Mouse (Mus musculus) midbrain, embryonic 11.5 days (tissue): ENCODE results near the gene Nop9. TPM values are rescaled to one million over a fixed set of nuclear protein-coding genes. Genes with fewer than 3 reads are reported as not detected.
A peak's percentile ranks its signal among the peaks of the same experiment; 100 is the strongest.

ENCODE experiments used
- ATAC-seq: fragments of 200-750 bp; cut with Nextera tagmentation; 2 replicates; pipeline ENCODE4 v1.8.0; 2017; ENCODE audit warnings: moderate TSS enrichment, moderate library complexity; ENCODE audit not compliant: low FRiP score
- DNase-seq: peaks from one replicate; pipeline ENCODE4 v3.0.0; 2015; ENCODE audit warnings: low spot score; ENCODE audit errors: missing footprints
- H3K27ac ChIP-seq: fragments of 300-500 bp; sonication (generic); 2 replicates; pipeline ENCODE4 v1.5.1; 2014; ENCODE audit warnings: low read depth, low read length
- H3K27me3 ChIP-seq: fragments of 300-500 bp; sonication (generic); 2 replicates; pipeline ENCODE4 v1.6.1; 2014; ENCODE audit warnings: mild to moderate bottlenecking, low read length, moderate library complexity, mixed read lengths; ENCODE audit not compliant: control insufficient read depth, insufficient read depth
- H3K36me3 ChIP-seq: fragments of 300-500 bp; sonication (generic); 2 replicates; pipeline ENCODE4 v1.6.1; 2014; ENCODE audit warnings: mild to moderate bottlenecking, low read length, moderate library complexity, mixed read lengths; ENCODE audit not compliant: control insufficient read depth, insufficient read depth
- H3K4me1 ChIP-seq: fragments of 300-500 bp; sonication (generic); 2 replicates; pipeline ENCODE4 v1.6.1; 2014; ENCODE audit warnings: low read length; ENCODE audit not compliant: control insufficient read depth, insufficient read depth
- H3K4me2 ChIP-seq: fragments of 300-500 bp; sonication (generic); 2 replicates; pipeline ENCODE4 v1.6.1; 2014; ENCODE audit warnings: mild to moderate bottlenecking, moderate library complexity
- H3K4me3 ChIP-seq: fragments of 300-500 bp; sonication (generic); 2 replicates; pipeline ENCODE4 v1.5.1; 2014; ENCODE audit warnings: low read depth, low read length
- H3K9ac ChIP-seq: fragments of 300-500 bp; sonication (generic); 2 replicates; pipeline ENCODE4 v1.6.1; 2014; ENCODE audit warnings: low read length
- H3K9me3 ChIP-seq: fragments of 300-500 bp; sonication (generic); 2 replicates; pipeline ENCODE4 v1.6.1; 2016; ENCODE audit warnings: low read length; ENCODE audit not compliant: control insufficient read depth
- WGBS: fragments of 180-500 bp; shearing (Covaris S2); extraction: QIAGEN DNeasy Blood & Tissue Kit; methylation state at CpG from one replicate; pipeline ENCODE4 v1.1.7; 2014; 5-methylcytosine and 5-hydroxymethylcytosine counted together
- polyA plus RNA-seq: library from polyadenylated mRNA; unstranded; fragments of >200 nt; fragmentation: Nextera tagmentation; extraction: Ambion mirVana; gene quantifications from 2 replicates; pipeline ENCODE4 v1.2.1, GENCODE M21; 2014

The Nop9 gene
- polyA plus RNA-seq, 1 experiment from 2014 or later: 46.2 TPM

DNA sequence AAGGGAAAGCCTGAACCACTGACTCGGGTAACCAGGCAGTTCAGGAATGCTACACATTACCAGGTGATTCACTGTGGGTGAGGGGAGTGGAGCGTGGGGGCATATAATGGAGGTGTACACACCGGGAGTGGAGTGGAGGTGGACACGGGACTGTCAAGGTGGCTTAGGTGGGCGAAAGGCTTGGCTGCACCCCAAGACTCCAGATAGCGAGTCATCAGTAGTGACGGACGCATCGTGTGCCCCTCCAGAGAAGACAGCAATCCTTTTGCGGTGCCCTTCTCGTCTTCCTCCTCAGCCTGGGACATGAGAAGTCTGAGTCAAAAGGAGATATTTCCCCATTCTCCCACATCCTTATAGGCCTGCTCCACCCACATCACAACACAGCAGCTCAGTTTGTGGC is 32.3 kb downstream of the Nop9 start:
- Histone ChIP-seq H3K4me3 (no peak overlapping the region), H3K4me1 (no peaks in the 10 kb centered on the region), H3K9me3 (no peaks in the 10 kb centered on the region), H3K27me3 (peaks cover 15% of the 10 kb centered on the region), H3K27ac (no peak overlapping the region), H3K36me3 (no peaks in the 10 kb centered on the region), H3K4me2 (no peak overlapping the region), H3K9ac (no peak overlapping the region)
- WGBS: 90% methylated on average over 11 of the region's 11 CpGs
- DNase-seq (peak; percentile 14), ATAC-seq (no peak)

DNA sequence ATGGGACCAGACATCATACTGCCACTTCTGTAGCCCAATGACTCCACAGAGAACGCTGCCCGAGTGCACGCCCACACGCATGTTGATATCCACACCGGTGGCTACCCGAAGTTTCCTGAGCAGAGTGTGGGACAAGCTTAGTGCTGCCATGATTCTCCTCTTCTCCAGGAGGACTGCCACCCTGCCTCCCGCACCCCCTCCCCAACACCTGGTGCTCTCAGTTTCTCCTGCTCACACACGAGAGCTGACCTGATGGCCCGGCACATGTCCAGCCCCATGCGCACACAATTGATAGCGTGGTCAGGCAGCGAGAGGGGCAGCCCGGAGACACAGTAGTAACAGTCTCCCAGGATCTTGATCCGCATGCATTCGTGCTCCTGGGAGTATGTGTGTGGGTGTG is 33.2 kb downstream of the Nop9 start:
- 93% methylated on average over 15 of the region's 15 CpGs for WGBS
- Histone ChIP-seq H3K4me2 (no peak overlapping the region), H3K4me3 (no peak overlapping the region), H3K36me3 (no peaks in the 10 kb centered on the region), H3K27me3 (peaks cover 23% of the 10 kb centered on the region), H3K9me3 (no peaks in the 10 kb centered on the region), H3K4me1 (no peaks in the 10 kb centered on the region), H3K9ac (no peak overlapping the region), H3K27ac (no peak overlapping the region)
- no peak for ATAC-seq
- DNase-seq: peak; percentile 68

DNA sequence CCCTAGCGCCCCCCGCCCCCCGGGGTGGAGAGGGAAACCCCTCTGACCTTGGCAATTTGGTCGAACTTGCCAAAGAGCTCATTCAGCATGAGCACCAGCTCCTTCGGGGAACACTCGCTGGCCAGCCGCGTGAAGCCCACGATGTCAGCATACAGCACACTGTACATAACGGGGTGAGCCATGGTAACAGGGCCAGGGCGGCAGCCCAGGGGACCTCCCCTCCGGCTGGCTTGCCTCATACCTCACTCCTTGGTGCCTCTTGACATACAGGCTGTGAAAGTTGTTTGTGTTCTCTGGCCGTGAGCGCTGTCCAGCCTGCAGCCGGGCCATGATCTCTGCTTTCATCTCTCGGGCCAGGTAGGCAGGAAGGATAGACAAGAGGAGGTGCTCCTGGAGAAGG is 34.2 kb downstream of the Nop9 start:
- H3K36me3 ChIP-seq: no peaks in the 10 kb centered on the region
- H3K27ac ChIP-seq: no peak overlapping the region
- no peaks in the 10 kb centered on the region for H3K9me3 ChIP-seq
- DNase-seq: peak; percentile 0
- 68% methylated on average over 16 of the region's 16 CpGs for WGBS
- H3K4me2 ChIP-seq: no peak overlapping the region
- H3K4me1 ChIP-seq: no peaks in the 10 kb centered on the region; the same call in 1 of the 2 replicates
- H3K27me3 ChIP-seq: peaks cover 33% of the 10 kb centered on the region
- H3K4me3 ChIP-seq: no peak overlapping the region
- ATAC-seq: no peak
- no peak overlapping the region for H3K9ac ChIP-seq

DNA sequence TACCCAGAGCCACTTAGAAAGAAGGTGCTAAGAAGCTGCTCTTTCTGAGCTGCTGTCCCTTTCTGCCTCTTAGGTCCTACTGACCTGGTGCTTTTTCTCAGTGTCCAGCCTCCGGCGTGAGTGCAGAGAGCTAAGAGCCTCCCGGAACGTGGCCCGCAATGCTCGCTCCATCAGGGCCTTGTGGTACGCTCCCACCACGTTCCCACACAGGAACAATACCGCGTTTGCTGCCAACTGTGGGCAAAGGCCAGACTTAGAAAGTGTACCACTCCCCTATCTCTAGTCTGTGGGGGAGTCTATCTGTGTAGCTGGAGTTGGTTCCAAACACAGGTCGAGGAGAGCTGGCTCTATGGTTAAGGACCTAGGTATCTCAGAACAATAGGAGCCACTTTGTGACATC is 35.2 kb downstream of the Nop9 start:
- no peaks in the 10 kb centered on the region; the same call in 1 of the 2 replicates for H3K4me1 ChIP-seq
- no peak overlapping the region for H3K9ac ChIP-seq
- H3K27ac ChIP-seq: no peak overlapping the region
- H3K4me2 ChIP-seq: no peak overlapping the region
- DNase-seq (peak; percentile 28), ATAC-seq (no peak)
- H3K36me3 ChIP-seq: no peaks in the 10 kb centered on the region
- 82% methylated on average over 11 of the region's 11 CpGs for WGBS
- H3K9me3 ChIP-seq: no peaks in the 10 kb centered on the region
- H3K27me3 ChIP-seq: peaks cover 40% of the 10 kb centered on the region
- H3K4me3 ChIP-seq: no peak overlapping the region

GRCm38 (mm10) chr14:55781310-55781709 is 35.8 kb downstream of the Nop9 start:
- peak; percentile 95 for DNase-seq
- Histone ChIP-seq H3K4me2 (peak overlapping the region; percentile 30; the same call in 1 of the 2 replicates), H3K27ac (no peak overlapping the region), H3K9me3 (no peaks in the 10 kb centered on the region), H3K4me3 (no peak overlapping the region), H3K4me1 (no peaks in the 10 kb centered on the region; the same call in 1 of the 2 replicates), H3K27me3 (peaks cover 46% of the 10 kb centered on the region), H3K36me3 (no peaks in the 10 kb centered on the region), H3K9ac (no peak overlapping the region)
- 16% methylated on average over 14 of the region's 14 CpGs for WGBS
- peak; percentile 69; the same call in 1 of the 2 replicates for ATAC-seq

- H3K9ac ChIP-seq: no peak overlapping the region
- ATAC-seq: no peak
- no peak for DNase-seq
- 51% methylated on average over 9 of the region's 9 CpGs for WGBS
- H3K36me3 ChIP-seq: no peaks in the 10 kb centered on the region
- no peaks in the 10 kb centered on the region; the same call in 1 of the 2 replicates for H3K4me1 ChIP-seq
- no peak overlapping the region for H3K4me2 ChIP-seq
- no peak overlapping the region for H3K4me3 ChIP-seq
- peaks cover 51% of the 10 kb centered on the region for H3K27me3 ChIP-seq
- no peak overlapping the region for H3K27ac ChIP-seq
- no peaks in the 10 kb centered on the region for H3K9me3 ChIP-seq
Observed at GRCm38 (mm10) chr14:55782361-55782960, 37.0 kb downstream of the Nop9 start.

DNA sequence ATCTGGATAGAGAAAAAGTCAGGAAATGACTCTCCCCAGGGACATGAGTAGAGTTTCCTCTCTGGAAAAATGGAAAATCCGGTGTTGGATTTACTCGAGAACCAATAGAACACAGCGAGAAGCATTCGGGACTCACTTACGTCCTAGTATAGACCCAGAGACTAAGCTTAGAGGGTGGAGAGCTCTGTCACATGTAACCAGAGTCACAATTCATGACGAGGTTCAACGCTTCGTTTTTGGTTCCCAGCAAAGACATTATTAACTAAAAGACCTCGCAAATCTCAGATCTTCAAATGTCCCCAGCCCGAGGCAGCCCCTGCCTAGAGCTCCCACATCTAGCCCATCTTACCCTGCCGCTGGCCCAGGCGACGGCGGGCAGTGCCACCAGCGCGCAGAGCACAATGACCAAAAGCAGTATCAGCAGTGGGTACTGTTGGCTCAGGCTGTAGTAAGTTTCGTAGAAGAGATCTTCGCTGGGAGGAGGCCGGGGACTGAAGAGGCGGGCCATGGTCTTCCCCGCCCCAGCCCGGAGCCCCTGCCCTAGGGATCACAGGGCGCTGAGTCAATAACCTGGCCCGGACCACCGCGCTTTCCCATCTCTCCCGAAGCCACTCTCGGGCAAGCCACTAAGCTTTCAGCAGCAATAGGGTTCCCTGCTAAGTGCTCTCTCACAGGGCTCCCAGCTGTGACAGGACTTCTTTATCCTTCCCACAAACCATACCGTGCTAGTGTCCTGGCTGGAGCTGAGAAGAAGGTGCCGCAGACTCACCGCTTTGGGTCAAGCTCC is 37.9 kb downstream of the Nop9 start:
- no peaks in the 10 kb centered on the region for H3K36me3 ChIP-seq
- H3K27ac ChIP-seq: no peak overlapping the region
- no peaks in the 10 kb centered on the region for H3K9me3 ChIP-seq
- peak overlapping the region; percentile 24 for H3K4me3 ChIP-seq
- H3K9ac ChIP-seq: no peak overlapping the region
- peaks cover 60% of the 10 kb centered on the region for H3K27me3 ChIP-seq
- DNase-seq: peak; percentile 92
- H3K4me2 ChIP-seq: peak overlapping the region; percentile 40
- WGBS: 1% methylated on average over 31 of the region's 31 CpGs
- ATAC-seq: no peak
- H3K4me1 ChIP-seq: peaks cover 2% of the 10 kb centered on the region

DNA sequence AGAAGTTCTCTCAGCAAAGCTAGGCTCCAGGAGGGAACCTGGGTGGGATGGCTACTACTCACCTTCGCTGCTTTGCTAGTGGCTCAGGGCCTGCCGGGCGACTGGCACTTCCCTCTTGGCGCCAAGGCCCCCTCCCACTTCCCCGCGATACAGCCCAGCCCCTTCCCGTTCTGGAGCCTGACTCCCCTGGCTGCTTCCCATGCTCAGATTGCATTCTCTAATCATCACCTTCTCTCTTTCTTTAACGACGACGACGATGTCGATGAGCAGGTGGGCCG is 38.4 kb downstream of the Nop9 start, which contains the start of gene Adcy4:
TSS of gene Adcy4 (minus strand) at position 138 of the 278 bp plus-strand sequence.
- WGBS: 2% methylated on average over 13 of the region's 13 CpGs
- no peaks in the 10 kb centered on the region for H3K36me3 ChIP-seq

GRCm38 (mm10) chr14:55785195-55785594 is 39.7 kb downstream of the Nop9 start:
- Histone ChIP-seq H3K27ac (no peak overlapping the region), H3K9ac (no peak overlapping the region)

More for the DNA sequence above, 38.4 kb downstream of the Nop9 start, which contains the start of gene Adcy4:
- Histone ChIP-seq H3K27me3 (peaks cover 65% of the 10 kb centered on the region), H3K4me3 (peak within 1 kb of the TSS; percentile 24), H3K9me3 (no peaks in the 10 kb centered on the region), H3K4me1 (peaks cover 4% of the 10 kb centered on the region), H3K4me2 (peak within 1 kb of the TSS; percentile 40), H3K9ac (no peak within 1 kb of the TSS), H3K27ac (no peak within 1 kb of the TSS)
- ATAC-seq: no peak
- DNase-seq: no peak

More at GRCm38 (mm10) chr14:55785195-55785594, 39.7 kb downstream of the Nop9 start:
- no peaks in the 10 kb centered on the region for H3K9me3 ChIP-seq
- DNase-seq (no peak), ATAC-seq (no peak)
- no peak overlapping the region for H3K4me2 ChIP-seq
- H3K4me1 ChIP-seq: peaks cover 4% of the 10 kb centered on the region
- 22% methylated on average over 6 of the region's 6 CpGs for WGBS
- H3K4me3 ChIP-seq: no peak overlapping the region
- peaks cover 73% of the 10 kb centered on the region for H3K27me3 ChIP-seq
- H3K36me3 ChIP-seq: no peaks in the 10 kb centered on the region
